Mouse (Mus musculus): ENCODE results near the gene Exoc6.

- no peak for TF ChIP-seq CTCF (IDR thresholded peaks at IDR 0.05; ENCODE audit: low read depth)
- no peak for TF ChIP-seq EP300 (IDR thresholded peaks at IDR 0.05; ENCODE audit: low read depth)
Measured at GRCm38 (mm10) chr19:37698273-37699160, 148.3 kb downstream of the Exoc6 start.
